Mouse (Mus musculus): ENCODE data around the gene Ackr1.
"Not testable (repeated sequence)": the region's sequence is repeated elsewhere in the genome, so short reads cannot be mapped to it uniquely, and the experiment has no call there.

The Ackr1 gene

GRCm38 (mm10) chr1:173349192-173349591, 15.6 kb upstream of the Ackr1 start:
- DNase-seq (ENCODE audit: low read depth, low spot score): peak; percentile 40

- peak; percentile 84 for DNase-seq (ENCODE audit: low read depth, low spot score)
Measured at GRCm38 (mm10) chr1:173348527-173348926, 15.0 kb upstream of the Ackr1 start.

- DNase-seq (ENCODE audit: low read depth, low spot score): no peak
Measured at GRCm38 (mm10) chr1:173345112-173345511, 11.6 kb upstream of the Ackr1 start.

GRCm38 (mm10) chr1:173343934-173344333, 10.4 kb upstream of the Ackr1 start:
- no peak for DNase-seq (ENCODE audit: low read depth, low spot score)

- DNase-seq (ENCODE audit: low read depth, low spot score): no peak
Measured at GRCm38 (mm10) chr1:173342425-173342824, 8.9 kb upstream of the Ackr1 start.

GRCm38 (mm10) chr1:173339543-173339942, 6.0 kb upstream of the Ackr1 start:
- peak; percentile 74 for DNase-seq (ENCODE audit: low read depth, low spot score)

GRCm38 (mm10) chr1:173337008-173337407, 3.5 kb upstream of the Ackr1 start:
- DNase-seq (ENCODE audit: low read depth, low spot score): no peak

GRCm38 (mm10) chr1:173335903-173336302, 2.4 kb upstream of the Ackr1 start:
- no peak for DNase-seq (ENCODE audit: low read depth, low spot score)

GRCm38 (mm10) chr1:173332418-173332817, 1.1 kb downstream of the Ackr1 start:
- DNase-seq (ENCODE audit: low read depth, low spot score): no peak

GRCm38 (mm10) chr1:173329743-173330142, 3.8 kb downstream of the Ackr1 start:
- DNase-seq (ENCODE audit: low read depth, low spot score): no peak

GRCm38 (mm10) chr1:173329185-173329584, 4.4 kb downstream of the Ackr1 start:
- DNase-seq (ENCODE audit: low read depth, low spot score): no peak

- no peak for DNase-seq (ENCODE audit: low read depth, low spot score)
Measured at GRCm38 (mm10) chr1:173328446-173328845, 5.1 kb downstream of the Ackr1 start.

GRCm38 (mm10) chr1:173326552-173326951, 7.0 kb downstream of the Ackr1 start:
- DNase-seq (ENCODE audit: low read depth, low spot score): no peak

GRCm38 (mm10) chr1:173325395-173325794, 8.2 kb downstream of the Ackr1 start:
- no peak for DNase-seq (ENCODE audit: low read depth, low spot score)

- no peak for DNase-seq (ENCODE audit: low read depth, low spot score)
Measured at GRCm38 (mm10) chr1:173324961-173325360, 8.6 kb downstream of the Ackr1 start.

GRCm38 (mm10) chr1:173323839-173324585, 9.5 kb downstream of the Ackr1 start:
- DNase-seq (ENCODE audit: low read depth, low spot score): peak; percentile 35

GRCm38 (mm10) chr1:173322249-173322627, 11.3 kb downstream of the Ackr1 start:
- no peak for DNase-seq (ENCODE audit: low read depth, low spot score)

- DNase-seq (ENCODE audit: low read depth, low spot score): peak; percentile 72
Measured at GRCm38 (mm10) chr1:173321593-173322248, 11.8 kb downstream of the Ackr1 start.

GRCm38 (mm10) chr1:173317925-173318477, 15.5 kb downstream of the Ackr1 start:
- no peak for DNase-seq (ENCODE audit: low read depth, low spot score)

- DNase-seq (ENCODE audit: low read depth, low spot score): no peak
Measured at GRCm38 (mm10) chr1:173315725-173316124, 17.8 kb downstream of the Ackr1 start.

GRCm38 (mm10) chr1:173313535-173314050, 20.0 kb downstream of the Ackr1 start:
- DNase-seq (ENCODE audit: low read depth, low spot score): not testable (repeated sequence)

GRCm38 (mm10) chr1:173302795-173303194, 30.8 kb downstream of the Ackr1 start:
- not testable (repeated sequence) for DNase-seq (ENCODE audit: low read depth, low spot score)
